Mouse (Mus musculus) C2C12 (cell line): ENCODE results near the gene Ggta1. TPM values are rescaled to one million over a fixed set of nuclear protein-coding genes. Genes with fewer than 3 reads are reported as not detected.

Experiments
- H3K27me3 ChIP-seq: one replicate; pipeline ENCODE4 v1.6.1; 2011; ENCODE audit not compliant: control insufficient read depth, insufficient read depth, insufficient read length
- H3K36me3 ChIP-seq: one replicate; pipeline ENCODE4 v1.6.1; 2011; ENCODE audit not compliant: control insufficient read depth, insufficient read depth
- H3K4me3 ChIP-seq: one replicate; pipeline ENCODE4 v1.5.1; 2011; ENCODE audit warnings: mild to moderate bottlenecking, control low read depth; ENCODE audit not compliant: poor library complexity, insufficient read depth, severe bottlenecking
- H3K79me2 ChIP-seq: one replicate; pipeline ENCODE4 v1.6.1; 2011; ENCODE audit not compliant: control insufficient read depth, insufficient read depth
- H3K79me3 ChIP-seq: one replicate; pipeline ENCODE4 v1.6.1; 2011; ENCODE audit warnings: low read depth, control low read depth
- H3ac ChIP-seq: one replicate; pipeline ENCODE3; 2011; ENCODE audit warnings: low read depth; ENCODE audit not compliant: control insufficient read depth, insufficient read length
- CEBPB ChIP-seq: IDR thresholded peaks from one replicate; pipeline ENCODE4 v1.6.1; 2011; ENCODE audit warnings: low read depth, mild to moderate bottlenecking, control low read depth, moderate library complexity
- CTCF ChIP-seq: IDR thresholded peaks from one replicate; pipeline ENCODE4 v1.5.1; 2011; ENCODE audit not compliant: control insufficient read depth, insufficient read depth, insufficient read length
- FOSL1 ChIP-seq: IDR thresholded peaks from one replicate; pipeline ENCODE4 v1.8.0; 2011; ENCODE audit warnings: mild to moderate bottlenecking, low read length; ENCODE audit not compliant: poor library complexity, insufficient read depth, severe bottlenecking
- MAX ChIP-seq: IDR thresholded peaks from one replicate; pipeline ENCODE4 v1.6.1; 2011; ENCODE audit warnings: mild to moderate bottlenecking, control low read depth
- MYOD1 ChIP-seq: IDR thresholded peaks from one replicate; pipeline ENCODE4 v1.6.1; 2011; ENCODE audit warnings: low read depth; ENCODE audit not compliant: control insufficient read depth, insufficient read length
- MYOG ChIP-seq: IDR thresholded peaks from one replicate; pipeline ENCODE4 v1.6.1; 2011; ENCODE audit not compliant: control insufficient read depth, insufficient read length; ENCODE audit errors: extremely low read depth
- USF1 ChIP-seq: IDR thresholded peaks from one replicate; pipeline ENCODE4 v1.6.1; 2011; ENCODE audit warnings: low read depth, mild to moderate bottlenecking, control low read depth, moderate library complexity
- polyA plus RNA-seq: library from polyadenylated mRNA; unstranded; fragments of >200 nt; fragmentation: generic; extraction: Trizol; gene quantifications from one replicate; pipeline ENCODE4 v1.2.1, GENCODE M21; 2012; ENCODE audit warnings: missing spikeins

The Ggta1 gene
- polyA plus RNA-seq, 1 experiment, result 7.1 TPM

DNA sequence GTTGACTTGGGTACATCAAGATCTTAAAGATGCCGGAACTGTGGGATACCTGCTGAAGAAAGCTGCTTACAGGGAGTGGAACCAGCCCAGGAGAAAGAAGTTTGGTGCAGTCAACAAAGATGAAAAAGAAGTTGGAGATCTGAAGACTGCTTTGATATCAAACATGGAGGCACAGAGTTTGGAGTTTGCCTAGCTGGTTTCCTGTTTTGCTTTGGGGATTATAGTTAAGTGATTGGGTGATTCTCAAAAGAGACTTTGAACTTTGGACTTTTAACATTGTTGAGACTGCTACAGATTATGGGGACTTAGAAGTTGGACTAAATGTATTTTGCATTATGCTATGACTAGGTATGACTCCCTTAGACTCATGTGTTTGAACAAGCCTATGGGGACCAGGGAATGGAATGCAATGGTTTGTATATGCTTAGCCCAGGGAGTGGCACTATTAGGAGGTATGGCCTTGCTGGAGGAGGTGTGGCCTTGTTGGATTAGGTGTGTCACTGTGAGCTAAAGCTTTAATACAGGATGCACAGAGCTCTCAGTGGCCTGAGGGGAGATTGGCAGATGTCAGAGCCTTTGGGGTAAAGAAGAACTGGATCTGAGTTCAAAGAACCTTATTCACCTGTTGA, 39.2 kb downstream of the Ggta1 start:
- Histone ChIP-seq H3K79me2 (no peaks in the 10 kb centered on the region), H3ac (no peak overlapping the region), H3K27me3 (no peaks in the 10 kb centered on the region), H3K79me3 (no peaks in the 10 kb centered on the region), H3K4me3 (no peak overlapping the region), H3K36me3 (peaks cover 37% of the 10 kb centered on the region)
- TF ChIP-seq CEBPB (no peak), FOSL1 (no peak), USF1 (no peak)

DNA sequence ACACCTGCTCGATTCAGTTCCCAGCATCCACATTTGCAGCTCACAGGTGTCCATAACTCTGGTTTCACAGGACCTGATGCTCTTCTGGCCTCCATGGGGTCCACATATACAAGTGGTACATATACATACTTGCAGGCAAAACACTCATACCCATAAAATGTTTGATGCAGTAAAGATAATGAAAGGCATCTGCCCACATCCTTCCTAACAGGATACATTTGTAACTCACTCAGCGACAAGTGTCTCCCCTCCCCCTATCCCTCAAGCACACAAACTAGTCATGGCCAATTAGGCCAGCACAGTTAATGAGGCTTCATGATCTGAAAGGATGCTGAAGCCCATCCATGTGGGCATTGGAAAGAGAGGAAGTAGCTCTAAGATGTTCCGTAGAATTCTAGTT, 40.6 kb downstream of the Ggta1 start:
- Histone ChIP-seq H3K79me2 (no peaks in the 10 kb centered on the region), H3ac (no peak overlapping the region), H3K27me3 (no peaks in the 10 kb centered on the region), H3K4me3 (no peak overlapping the region), H3K79me3 (no peaks in the 10 kb centered on the region), H3K36me3 (peaks cover 37% of the 10 kb centered on the region)
- no peak for TF ChIP-seq MYOG
- TF ChIP-seq MAX, result no peak
- TF ChIP-seq USF1, result no peak
- TF ChIP-seq FOSL1, result no peak
- TF ChIP-seq CTCF, result no peak
- no peak for TF ChIP-seq CEBPB
- no peak for TF ChIP-seq MYOD1

DNA sequence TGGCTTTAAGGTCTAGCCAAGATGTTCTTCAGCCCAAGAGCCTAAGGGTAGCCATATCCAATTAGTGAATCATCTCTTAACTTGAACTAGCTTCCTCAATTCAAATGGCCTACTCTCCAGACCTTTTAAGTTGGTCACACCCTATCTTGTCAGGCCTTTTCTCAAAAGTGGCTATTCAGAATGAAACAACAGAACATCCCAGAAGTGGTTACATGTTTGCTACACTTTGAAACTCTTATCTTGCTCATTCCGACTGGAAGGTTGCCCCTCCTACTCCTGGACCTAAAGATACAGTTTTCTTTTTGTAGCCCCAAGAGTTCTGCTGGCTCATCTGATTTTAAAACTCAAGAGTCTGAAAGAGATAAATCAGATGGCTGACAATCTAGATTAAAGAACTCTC, 42.4 kb downstream of the Ggta1 start:
- H3K4me3 ChIP-seq, result no peak overlapping the region
- no peak overlapping the region for H3ac ChIP-seq
- H3K79me2 ChIP-seq, result no peaks in the 10 kb centered on the region
- H3K36me3 ChIP-seq, result peaks cover 37% of the 10 kb centered on the region
- no peaks in the 10 kb centered on the region for H3K27me3 ChIP-seq
- TF ChIP-seq FOSL1, result no peak
- no peak for TF ChIP-seq MYOD1
- H3K79me3 ChIP-seq, result no peaks in the 10 kb centered on the region

DNA sequence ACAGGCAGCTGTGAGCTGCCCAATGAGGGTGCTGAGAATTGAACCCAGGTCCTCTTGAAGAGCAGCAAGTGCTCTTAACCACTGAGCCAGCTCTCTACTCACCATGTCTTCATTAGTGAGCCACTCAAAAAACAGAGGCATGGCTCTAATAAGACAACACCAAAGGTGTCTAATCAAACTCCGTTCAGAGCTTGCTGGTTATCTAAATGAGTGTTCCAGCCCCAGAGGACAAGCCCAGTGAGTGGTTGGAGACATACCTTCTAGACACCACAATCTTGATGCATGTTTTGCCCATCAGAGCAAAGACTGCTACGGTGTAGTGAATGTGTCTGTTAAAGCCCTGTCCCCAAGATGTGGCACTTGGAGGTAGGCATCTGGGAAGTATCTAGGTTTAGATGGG, 43.4 kb downstream of the Ggta1 start:
- H3K79me3 ChIP-seq, result no peaks in the 10 kb centered on the region
- TF ChIP-seq MYOG (no peak), CEBPB (no peak), MAX (no peak), USF1 (no peak)
- H3K36me3 ChIP-seq, result peaks cover 37% of the 10 kb centered on the region
- no peak overlapping the region for H3ac ChIP-seq
- H3K79me2 ChIP-seq, result no peaks in the 10 kb centered on the region
- H3K4me3 ChIP-seq, result no peak overlapping the region
- H3K27me3 ChIP-seq, result no peaks in the 10 kb centered on the region

DNA sequence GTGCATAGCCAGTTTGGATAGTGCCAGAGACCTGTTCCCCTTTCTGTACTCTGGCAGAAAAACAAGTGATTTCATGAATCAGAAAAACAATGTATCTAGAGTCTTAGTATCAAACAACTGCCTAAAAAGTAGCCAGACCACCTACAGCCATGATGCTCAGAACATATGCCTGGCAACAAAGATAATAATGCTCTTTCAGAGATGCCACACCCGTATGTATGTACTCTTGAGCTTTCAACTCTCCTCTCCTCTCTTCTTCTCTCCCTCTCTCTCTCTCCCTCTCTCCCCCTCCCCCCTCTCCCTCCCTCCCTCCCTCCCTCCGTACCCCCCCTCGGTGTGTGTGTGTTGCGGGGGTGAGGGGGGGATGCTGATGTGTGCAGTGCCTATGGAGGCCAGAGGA, 43.8 kb downstream of the Ggta1 start:
- no peak overlapping the region for H3K4me3 ChIP-seq
- peaks cover 37% of the 10 kb centered on the region for H3K36me3 ChIP-seq
- no peaks in the 10 kb centered on the region for H3K79me3 ChIP-seq
- no peak overlapping the region for H3ac ChIP-seq
- H3K27me3 ChIP-seq, result no peaks in the 10 kb centered on the region
- no peaks in the 10 kb centered on the region for H3K79me2 ChIP-seq
- TF ChIP-seq MYOD1, result no peak

DNA sequence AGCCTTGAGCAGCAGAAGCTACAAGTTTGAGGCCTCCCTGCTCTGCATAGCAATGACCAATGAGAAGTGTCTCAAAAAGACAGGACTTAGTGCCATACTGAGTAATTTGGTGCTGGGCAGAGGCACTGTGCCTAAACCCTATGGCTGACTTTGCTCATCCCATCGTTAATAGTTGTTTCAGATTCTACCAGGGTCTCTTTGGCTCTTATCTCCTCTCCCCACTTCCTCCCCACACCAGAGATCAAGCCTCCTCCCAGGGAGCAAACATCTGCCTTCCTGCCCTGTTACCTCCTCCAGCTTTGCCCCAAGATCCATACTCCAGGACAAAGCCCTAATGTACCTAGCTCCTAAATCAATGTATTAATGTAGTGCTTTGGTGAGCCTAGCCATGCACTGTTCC, 45.8 kb downstream of the Ggta1 start:
- Histone ChIP-seq H3ac (no peak overlapping the region), H3K36me3 (peaks cover 27% of the 10 kb centered on the region), H3K27me3 (no peaks in the 10 kb centered on the region), H3K79me3 (no peaks in the 10 kb centered on the region), H3K4me3 (no peak overlapping the region), H3K79me2 (no peaks in the 10 kb centered on the region)
- TF ChIP-seq MAX (no peak), MYOG (no peak), FOSL1 (no peak), CTCF (no peak), USF1 (no peak), CEBPB (no peak), MYOD1 (no peak)
